Mouse (Mus musculus) heart, adult 2 months (tissue): ENCODE results near the gene Pitpnb.

Experiments used
- CTCF ChIP-seq: fragments of 200-600 bp; IDR thresholded peaks from 2 replicates; pipeline ENCODE4 v1.8.1; 2022; ENCODE audit warnings: antibody characterized with exemption, mild to moderate bottlenecking, moderate library complexity
- EP300 ChIP-seq: fragments of 200-500 bp; IDR thresholded peaks from 2 replicates; pipeline ENCODE4 v1.6.1; 2011; ENCODE audit warnings: low read depth, low read length, control low read depth; ENCODE audit not compliant: insufficient read depth
- POLR2A ChIP-seq: fragments of 200-500 bp; IDR thresholded peaks from 2 replicates; pipeline ENCODE4 v1.6.1; 2011; ENCODE audit warnings: mild to moderate bottlenecking, low read depth, low read length, control low read depth; ENCODE audit not compliant: insufficient read depth

DNA sequence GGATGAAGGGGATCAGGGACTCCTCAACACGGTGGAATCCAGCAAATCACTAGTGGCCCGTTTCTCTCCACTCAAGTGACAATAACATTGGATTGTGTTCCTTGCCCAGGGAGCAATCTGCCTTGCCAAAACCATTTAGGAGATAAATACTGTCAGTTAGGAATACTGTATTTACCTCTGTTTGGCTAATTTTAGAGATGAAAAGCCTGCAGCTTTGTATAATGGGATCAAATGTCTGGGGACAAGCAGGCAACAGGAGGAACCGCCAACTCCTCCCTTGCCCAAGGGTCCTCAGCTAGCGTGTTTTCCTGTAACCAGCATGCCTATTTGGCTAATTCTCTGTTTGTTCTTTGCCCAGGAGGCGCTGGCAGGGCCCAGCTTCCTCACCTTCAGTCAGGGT, 95.7 kb downstream of the Pitpnb start:
- TF ChIP-seq CTCF (no peak), EP300 (no peak), POLR2A (no peak)
